Mouse (Mus musculus) monocyte, adult 5-6 weeks (primary cell): ENCODE measurements around the gene Tgfb3. TPM values are rescaled to one million over a fixed set of nuclear protein-coding genes. Genes with fewer than 3 reads are reported as not detected.

ENCODE experiments used
- ATAC-seq: fragments of 153-309, 156-312 bp; replicated peaks from 2 replicates; pipeline ENCODE4 v1.8.0; 2017; ENCODE audit warnings: mild to moderate bottlenecking; ENCODE audit not compliant: low TSS enrichment, insufficient number of reproducible peaks, severe bottlenecking, poor library complexity, low FRiP score
- total RNA-seq: library from RNA; stranded (forward); fragments of 200-1000, 200-491, 200-594 nt; gene quantifications from 3 replicates; pipeline ENCODE4 v1.2.3, GENCODE M21; 2017

The Tgfb3 gene
- total RNA-seq, 1 experiment from 2014 or later: 1.0 TPM

- no peak for ATAC-seq
Measured at GRCm38 (mm10) chr12:86085873-86086272, 7.0 kb upstream of the Tgfb3 start.

DNA sequence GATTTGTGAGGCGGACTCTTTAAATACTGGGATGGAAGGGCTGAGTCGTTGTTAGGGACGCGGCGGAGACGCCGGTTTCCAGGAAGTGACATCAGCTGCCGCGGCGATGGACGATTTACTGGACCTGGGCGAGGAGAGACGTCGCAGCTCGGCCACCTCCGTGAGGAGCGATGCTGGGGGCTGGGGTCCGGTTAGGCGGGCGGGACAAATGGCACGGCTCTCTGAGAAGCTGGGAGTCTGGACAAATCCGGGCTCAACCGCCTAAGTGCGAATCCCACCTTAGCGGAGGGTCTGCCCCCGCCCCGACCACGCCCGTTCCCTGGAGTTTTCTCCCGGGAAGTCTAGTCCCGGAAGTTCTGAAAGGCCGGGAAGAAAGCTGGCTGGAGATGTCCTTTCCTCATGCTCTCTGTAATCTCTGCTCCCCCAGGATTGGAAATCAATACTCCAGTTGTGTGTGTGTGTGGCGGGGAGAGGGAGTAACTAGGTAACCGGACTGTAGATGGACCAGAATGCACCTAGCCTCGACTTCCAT lies 3.7 kb upstream of the Tgfb3 start, which contains the start of gene Ift43:
Gene Ift43, plus strand, starts transcription at position 61 of the 532 bp plus-strand sequence.
- no peak for ATAC-seq

DNA sequence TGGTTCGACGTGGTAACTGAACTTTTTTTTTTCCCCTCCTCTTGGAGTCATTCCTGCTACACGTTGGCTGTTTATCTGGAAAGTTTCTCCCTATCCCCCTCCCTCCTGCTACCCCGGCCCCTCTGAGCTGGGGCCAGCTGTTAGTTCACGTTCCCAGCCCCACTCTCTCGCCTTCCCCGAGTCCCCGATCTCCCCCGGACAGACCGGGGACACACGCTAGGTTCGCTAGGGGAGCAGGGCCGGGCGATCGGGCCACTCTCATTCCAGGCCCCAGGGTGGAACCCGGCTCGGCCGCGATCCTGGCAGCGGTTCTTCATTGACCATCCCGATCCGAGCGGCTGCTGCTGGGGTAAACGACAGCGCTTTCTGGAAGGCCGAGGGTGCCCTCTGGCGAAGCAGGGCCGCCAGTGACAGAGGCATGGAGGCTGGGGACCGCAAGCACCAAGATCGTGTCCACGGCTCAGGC lies 394 bp upstream of the Tgfb3 start:
- peak; percentile 83 for ATAC-seq

- ATAC-seq: no peak
Measured at GRCm38 (mm10) chr12:86078176-86078552, 677 bp downstream of the Tgfb3 start.

- no peak for ATAC-seq
Measured at GRCm38 (mm10) chr12:86077736-86078135, 1.1 kb downstream of the Tgfb3 start.

DNA sequence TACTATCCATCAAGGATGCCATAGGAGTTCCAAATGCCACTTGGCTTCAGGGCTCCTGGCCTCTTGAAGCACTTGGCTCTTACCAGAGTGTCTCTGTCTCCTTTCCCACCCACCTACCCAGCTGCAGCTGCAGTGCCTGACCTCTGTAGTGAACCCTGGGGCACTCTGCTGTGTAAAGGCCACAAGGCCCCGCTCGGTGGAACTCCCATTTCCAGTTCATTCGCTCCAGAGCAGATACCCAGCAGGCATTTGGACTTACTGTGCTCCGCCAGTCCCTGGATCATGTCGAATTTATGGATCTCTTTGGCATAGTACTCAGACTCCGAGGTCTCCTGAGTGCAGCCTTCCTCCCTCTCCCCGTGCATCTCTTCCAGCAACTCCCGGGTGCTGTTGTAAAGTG lies 1.5 kb downstream of the Tgfb3 start:
- ATAC-seq: no peak

GRCm38 (mm10) chr12:86076321-86076901 lies 2.4 kb downstream of the Tgfb3 start:
- ATAC-seq: no peak

DNA sequence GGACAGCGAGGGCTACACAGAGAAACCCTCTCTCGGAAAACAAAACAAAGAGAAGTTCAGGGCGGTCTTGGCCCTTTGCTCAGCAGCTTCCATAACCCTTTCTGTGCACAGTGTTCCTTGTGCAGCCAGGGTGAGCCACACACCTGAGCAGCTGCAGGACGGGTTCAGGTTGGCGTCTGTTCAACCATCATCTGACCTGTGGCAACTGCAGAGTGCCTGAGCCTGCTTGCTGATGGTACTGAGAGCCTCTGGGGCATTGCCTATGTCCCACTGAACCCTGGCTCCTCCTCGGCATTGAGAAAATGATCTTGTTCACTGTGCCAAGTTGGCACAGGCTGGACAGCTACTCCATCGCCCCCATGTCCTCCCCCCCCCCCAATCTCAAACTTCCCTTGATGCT lies 3.5 kb downstream of the Tgfb3 start:
- ATAC-seq: no peak

GRCm38 (mm10) chr12:86074681-86075080 lies 4.2 kb downstream of the Tgfb3 start:
- ATAC-seq: no peak

DNA sequence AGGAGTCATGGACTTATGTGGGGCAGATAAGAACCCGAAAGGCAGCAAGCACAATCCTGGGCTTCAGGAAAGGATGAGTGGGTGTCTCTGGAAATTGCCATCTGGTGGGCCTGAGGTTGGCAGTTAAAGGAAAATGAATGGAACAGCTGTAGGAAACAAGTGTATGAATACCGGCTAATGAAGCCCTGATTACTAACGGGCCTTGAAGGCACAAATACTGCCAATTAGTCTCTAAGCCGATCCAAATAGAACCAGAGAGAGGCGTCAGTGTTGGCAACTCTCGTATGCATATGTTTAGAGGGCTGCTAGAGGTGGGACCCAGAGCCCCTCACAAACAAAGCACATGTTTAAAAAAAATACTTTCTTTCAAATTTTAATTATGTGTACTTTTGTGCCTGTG lies 7.4 kb downstream of the Tgfb3 start:
- ATAC-seq: no peak

GRCm38 (mm10) chr12:86064796-86065195 lies 14.0 kb downstream of the Tgfb3 start:
- no peak for ATAC-seq

- ATAC-seq: no peak
Measured at GRCm38 (mm10) chr12:86059341-86059740, 19.5 kb downstream of the Tgfb3 start.

DNA sequence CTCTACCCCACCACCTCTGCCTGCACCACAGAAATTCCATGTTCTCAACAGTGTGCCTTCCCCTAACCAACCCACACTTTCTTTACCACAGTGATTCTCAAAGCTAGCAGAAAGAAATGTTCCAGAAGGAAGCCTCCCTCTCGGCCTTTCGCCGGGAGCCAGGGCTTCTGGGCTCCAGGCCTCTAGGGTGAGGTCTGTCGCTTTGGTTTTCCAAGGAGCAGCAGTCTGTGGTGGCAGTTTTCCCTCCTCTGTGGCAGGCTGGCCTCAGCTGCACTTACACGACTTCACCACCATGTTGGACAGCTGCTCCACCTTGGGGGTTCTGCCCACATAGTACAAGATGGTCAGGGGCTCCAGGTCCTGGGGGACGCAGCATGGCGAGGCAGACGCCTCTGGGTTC lies 21.3 kb downstream of the Tgfb3 start:
- no peak for ATAC-seq

GRCm38 (mm10) chr12:86056976-86057375 lies 21.9 kb downstream of the Tgfb3 start:
- no peak for ATAC-seq

DNA sequence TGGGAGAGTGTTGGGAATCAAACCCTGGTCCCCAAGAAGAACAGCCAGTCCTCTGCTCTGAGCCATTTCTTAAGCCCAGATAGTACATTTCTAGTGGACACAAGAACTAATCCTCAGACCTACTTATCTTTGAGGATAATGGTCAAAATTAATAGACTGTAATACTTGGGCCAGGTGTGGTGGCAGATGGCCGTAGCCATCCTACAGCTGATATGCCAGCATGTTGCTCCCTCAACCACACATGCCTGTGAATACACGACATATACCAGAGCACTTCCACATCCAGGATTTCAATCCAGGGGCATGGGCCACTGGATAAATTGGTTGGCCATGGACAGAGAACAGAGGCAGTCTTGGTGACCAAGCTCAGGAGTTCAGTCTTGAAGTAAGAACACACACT lies 23.5 kb downstream of the Tgfb3 start:
- ATAC-seq: no peak

DNA sequence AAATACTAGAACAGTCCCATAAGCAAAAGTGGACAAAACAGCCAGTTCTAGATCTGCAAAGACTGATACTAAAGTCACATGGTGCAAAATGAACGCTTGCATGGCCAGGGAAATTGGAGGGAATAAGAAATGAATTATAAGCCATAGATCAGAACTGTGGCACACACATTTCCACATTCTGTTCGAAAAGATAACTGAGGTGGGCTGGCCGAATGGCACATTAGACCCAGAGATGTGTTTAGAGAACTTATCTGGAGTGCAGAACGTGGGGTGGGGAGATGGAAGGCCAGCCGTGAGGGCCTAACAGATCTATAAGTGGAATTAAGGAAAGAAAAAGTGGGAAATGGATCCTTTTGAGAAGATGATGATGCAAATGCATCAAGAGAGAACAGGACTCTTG lies 27.4 kb downstream of the Tgfb3 start:
- ATAC-seq: no peak

DNA sequence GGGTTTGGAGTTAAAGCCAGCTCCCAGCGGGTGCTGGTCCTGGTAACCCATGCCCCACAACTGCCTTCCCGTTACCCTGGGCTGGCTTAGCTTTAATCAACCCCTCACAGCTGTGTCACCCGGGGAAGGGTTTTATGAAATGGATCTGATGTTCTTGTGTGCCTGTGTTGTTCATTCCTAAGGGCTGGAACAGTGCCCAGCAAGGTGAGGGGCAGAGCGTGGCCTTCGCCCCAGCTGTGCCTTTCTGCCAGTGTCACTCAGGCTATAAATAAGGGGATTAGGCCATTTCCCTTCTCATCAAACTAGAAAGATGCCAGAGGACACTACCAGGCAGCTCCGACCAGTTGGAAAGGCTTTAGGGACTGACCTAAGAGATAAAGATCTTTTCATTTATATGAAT lies 29.0 kb downstream of the Tgfb3 start:
- no peak for ATAC-seq

- no peak for ATAC-seq
Measured at GRCm38 (mm10) chr12:86047376-86047775, 31.5 kb downstream of the Tgfb3 start.

DNA sequence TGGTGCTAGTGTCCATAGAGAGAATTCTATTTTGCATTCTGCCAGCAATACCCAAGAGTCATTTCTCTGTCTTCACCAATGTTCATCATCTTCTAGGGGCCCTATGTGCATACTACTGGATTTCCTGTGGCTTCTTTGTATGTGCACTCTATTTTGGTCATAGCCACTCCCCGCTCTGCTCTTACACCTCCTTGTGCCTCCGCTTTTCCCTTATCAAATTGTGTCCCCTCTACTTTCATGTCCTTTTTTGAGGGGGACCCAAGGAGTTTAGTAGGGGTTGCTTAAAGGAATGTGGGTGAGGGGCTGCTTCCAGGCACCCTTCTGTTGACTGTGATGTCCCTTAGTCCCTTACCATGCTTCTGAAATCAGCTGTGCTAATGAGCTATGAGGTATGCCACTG lies 32.1 kb downstream of the Tgfb3 start:
- no peak for ATAC-seq

DNA sequence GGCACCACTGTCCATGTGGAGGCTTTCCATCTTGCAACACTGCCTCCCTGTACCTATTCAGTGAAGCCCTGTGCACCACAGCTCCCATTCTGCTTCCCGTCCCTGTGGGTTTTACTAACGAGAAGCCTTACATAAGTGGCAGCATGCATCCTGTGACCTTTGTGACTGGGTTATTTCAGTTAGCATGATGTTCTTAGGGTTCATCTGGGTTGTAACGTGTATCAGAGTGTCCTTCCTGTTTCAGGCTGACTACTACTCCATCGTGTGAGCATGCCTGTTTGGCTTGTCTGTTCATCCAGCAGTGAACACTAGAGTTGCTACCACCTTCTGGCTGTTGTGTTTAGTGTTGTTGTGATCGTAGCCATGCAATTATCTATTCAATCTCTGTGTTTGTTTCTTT lies 32.7 kb downstream of the Tgfb3 start:
- no peak for ATAC-seq

GRCm38 (mm10) chr12:86039751-86040150 lies 39.1 kb downstream of the Tgfb3 start:
- no peak for ATAC-seq
